Mouse (Mus musculus) embryonic stem cell, embryonic (primary cell): ENCODE data around the gene Bcar3.

Experiments
- CTCF ChIA-PET, 4 experiments: fragments of 300-600 bp in 2 of 4; fragments of 350-600 bp in 2 of 4; sonication (Branson Sonifier 250); formaldehyde crosslinking; loops; one replicate each; lab custom pipeline; 2022; ENCODE audit warnings: inconsistent platforms in 2 of 4; lab: Charles Lee
- POLR2A ChIA-PET, 4 experiments: fragments of 300-600 bp in 2 of 4; fragments of 350-600 bp in 2 of 4; sonication (Branson Sonifier 250); formaldehyde crosslinking; loops; one replicate each; lab custom pipeline; 2022; ENCODE audit warnings: antibody characterized with exemption in 4 of 4, inconsistent platforms in 1 of 4; lab: Charles Lee

Bcar3 gene

DNA sequence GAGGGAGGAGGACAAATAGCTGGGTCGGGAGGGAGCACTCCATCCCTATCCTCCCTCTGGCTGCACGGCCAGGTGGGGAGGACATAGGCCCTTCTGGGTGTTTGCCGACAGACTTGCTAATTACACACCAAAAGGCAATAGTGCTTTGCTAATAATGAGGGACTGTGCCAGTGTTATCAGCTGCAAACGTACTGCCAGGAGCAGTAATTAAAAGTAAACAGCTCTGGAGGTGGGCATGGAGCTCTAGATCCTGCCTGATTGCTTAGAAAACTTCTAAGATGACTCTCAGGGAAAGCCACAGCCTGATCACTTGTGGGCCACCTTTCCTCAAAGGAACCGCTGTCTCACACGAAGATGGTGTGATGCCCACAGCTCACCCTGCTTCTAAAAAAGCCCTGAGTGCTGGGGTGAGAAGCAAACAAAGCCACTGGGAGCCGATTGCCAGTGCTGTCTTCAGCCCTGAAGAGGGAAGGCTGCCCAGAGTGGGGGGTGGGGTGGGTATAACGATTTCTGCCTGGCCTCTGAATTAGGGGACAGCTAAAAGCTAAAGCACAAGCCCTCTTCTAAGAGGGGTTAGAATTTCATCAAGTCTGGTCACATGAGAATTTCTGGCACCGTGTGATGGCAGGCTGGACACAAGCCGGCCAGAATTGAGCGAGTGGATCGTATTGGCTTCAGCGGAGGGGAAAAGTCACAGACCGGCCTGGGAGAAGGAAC, 189.3 kb downstream of the Bcar3 start:
- ChIA-PET POLR2A (interaction anchor here in 2 of 4 experiments (0.7 to 7.3 kb wide), 8 partner anchors 9 to 206 kb away, joined by 3 to 93 read pairs (median 4); no protein-coding TSS in a partner anchor), CTCF (interaction anchor here in 1 of 4 experiments (1.4 kb wide), 1 partner anchor 17 kb away, joined by 3 read pairs; no protein-coding TSS in a partner anchor)

DNA sequence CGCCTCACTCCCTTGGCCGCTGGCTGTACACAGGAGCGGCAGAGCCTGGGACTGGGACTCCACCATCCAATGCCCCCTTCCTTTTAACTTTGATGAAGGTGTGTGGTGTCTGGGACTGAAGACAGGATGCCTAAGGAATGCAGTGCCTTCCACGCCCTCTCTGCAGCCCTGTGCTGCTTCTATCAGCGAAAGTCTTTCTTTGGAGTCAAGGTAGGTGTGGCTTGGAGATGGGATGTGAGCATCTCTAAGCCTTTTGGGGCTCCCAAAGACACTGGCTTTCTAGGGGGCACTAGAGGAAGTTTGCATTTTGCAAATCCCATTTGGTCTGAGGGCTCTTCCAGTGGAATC, 189.8 kb downstream of the Bcar3 start:
- CTCF ChIA-PET = no interaction called here
- POLR2A ChIA-PET = interaction anchor here in 2 of 4 experiments (0.7 to 7.3 kb wide), 3 partner anchors 10 to 12 kb away, joined by 3 to 93 read pairs (median 3); no protein-coding TSS in a partner anchor

DNA sequence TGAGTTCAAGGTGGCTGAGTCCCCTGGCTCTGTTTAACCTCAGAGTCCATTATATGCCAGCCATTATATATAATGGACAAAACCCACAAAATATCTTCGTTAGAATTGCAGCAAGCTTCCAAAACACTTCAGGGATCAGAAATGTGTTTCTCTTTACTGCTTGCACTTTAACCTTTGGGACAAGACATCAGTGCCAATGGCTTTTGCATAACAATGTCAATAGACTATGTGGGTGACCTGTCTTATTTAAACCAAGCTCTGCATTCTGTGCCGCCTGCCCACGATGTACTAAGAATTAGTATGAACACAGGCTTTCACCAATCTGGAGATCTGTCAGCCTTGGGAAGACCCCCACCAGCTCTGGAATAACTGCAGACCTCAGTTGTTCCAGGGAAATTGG, 190.4 kb downstream of the Bcar3 start:
- ChIA-PET POLR2A (interaction anchor here in 2 of 4 experiments (0.7 to 7.3 kb wide), 4 partner anchors 10 to 49 kb away, joined by 3 to 93 read pairs (median 4); no protein-coding TSS in a partner anchor), CTCF (interaction anchor here in 2 of 4 experiments (0.6 to 1.0 kb wide), 2 partner anchors 18 to 27 kb away, joined by 3 read pairs; no protein-coding TSS in a partner anchor)

DNA sequence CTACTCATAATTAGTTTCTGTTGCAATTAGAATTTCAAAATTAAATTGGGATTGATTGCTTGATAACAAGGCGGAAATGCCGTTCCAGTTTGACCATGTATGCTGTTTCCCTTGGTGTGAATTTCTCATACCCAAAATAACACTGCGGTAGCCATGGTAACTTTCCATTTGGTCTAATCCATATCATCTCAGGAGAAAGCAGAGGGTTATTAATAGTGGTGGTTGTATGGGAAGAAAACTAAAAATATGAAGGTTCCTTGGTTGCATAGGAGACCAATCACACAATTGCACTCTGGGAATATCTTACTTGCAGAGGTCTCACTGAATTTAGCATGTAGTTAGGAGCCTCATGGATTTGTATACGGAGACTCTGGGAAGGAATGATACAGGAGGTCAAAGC, 191.8 kb downstream of the Bcar3 start:
- ChIA-PET CTCF (interaction anchor here in 1 of 4 experiments (1.0 kb wide), 1 partner anchor 19 kb away, joined by 3 read pairs; no protein-coding TSS in a partner anchor), POLR2A (interaction anchor here in 1 of 4 experiments (1.0 to 6.6 kb wide), 4 partner anchors 14 to 133 kb away, joined by 3 to 54 read pairs (median 8); partner anchors contain the start of gene Fnbp1l)

DNA sequence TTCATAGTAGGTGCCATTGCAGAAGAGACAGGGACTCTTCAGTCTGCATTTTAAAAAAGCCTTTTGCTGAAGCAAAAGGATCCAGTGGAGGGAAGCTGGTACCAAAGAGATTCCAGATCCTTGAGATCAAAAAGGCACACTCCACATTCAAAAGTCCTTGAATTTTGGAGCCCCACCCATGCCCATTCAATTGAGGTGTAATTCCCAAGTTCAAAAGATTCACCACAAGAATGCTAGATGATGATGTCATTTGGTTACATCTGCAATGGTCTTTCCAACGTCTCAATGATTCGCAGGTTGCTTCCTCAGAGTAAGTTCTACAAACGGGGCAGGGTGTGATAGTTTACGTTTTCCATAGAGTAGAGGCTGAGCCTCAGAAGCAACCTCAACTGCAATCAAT, 192.3 kb downstream of the Bcar3 start:
- ChIA-PET POLR2A (interaction anchor here in 1 of 4 experiments (1.0 to 6.6 kb wide), 5 partner anchors 10 to 133 kb away, joined by 3 to 54 read pairs (median 8); partner anchors contain the start of gene Fnbp1l), CTCF (interaction anchor here in 1 of 4 experiments (1.0 kb wide), 1 partner anchor 20 kb away, joined by 3 read pairs; no protein-coding TSS in a partner anchor)

DNA sequence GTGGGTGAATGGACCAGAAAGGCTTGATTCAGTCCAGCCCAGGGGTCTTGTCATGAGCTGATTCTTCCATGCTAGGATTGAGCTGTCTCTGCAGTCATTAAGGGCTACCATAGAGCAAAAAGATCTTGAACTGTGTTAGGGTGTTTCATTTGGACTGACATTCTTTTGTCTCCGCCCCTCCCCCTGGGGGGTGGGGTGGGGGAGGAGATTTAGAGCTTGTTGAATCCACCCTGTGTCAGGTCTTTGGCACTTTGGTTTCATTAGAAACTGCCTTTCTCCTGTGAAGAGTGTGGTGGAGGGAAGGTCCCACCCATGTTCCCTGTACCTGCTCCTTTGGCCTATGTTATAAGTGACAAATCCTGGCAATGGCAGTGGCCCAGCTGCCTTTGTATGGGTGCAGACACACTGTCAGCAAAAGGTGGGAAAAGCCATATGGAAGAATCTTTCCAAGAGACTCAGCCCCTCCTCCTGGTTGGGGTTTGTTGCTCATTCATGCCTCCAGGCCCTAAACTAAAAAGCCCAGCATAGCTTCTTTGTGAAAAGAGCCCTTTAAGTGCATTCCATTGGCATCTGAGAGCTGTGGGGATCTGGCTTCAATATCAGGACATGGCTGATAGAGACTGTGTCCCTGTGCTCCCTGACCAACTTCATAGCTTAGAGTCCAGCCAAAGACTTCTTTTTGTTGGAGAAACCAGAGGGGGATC, 194.3 kb downstream of the Bcar3 start:
- POLR2A ChIA-PET = interaction anchor here (0.5 to 6.6 kb wide), 27 partner anchors 9 to 912 kb away, joined by 3 to 54 read pairs (median 4); partner anchors contain the start of gene Bcar3 (in 1 of the 4)
- CTCF ChIA-PET = interaction anchor here in 2 of 4 experiments (0.5 to 1.7 kb wide), 8 partner anchors 10 to 150 kb away, joined by 3 to 5 read pairs (median 3); no protein-coding TSS in a partner anchor

DNA sequence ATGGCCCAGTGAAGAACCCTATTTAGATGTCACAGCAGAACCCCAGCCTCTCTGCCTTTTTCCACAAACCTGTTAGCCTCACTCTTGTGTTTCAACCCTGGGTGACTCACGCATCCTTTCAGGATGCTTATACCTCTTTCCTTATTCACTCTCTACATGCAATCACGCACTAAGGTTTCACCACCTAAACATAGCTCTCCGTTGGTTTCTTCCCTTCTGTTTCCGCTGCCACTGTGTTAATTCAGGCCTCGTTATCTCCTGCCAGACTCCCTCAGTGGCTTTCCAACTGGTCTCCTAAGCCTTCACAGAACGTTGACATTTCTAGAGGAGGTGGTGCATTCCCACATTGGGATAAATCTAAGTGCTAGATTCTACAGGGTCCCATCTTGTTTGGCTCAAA, 196.6 kb downstream of the Bcar3 start:
- CTCF ChIA-PET = no interaction called here
- POLR2A ChIA-PET = interaction anchor here (0.5 to 13.1 kb wide), 10 partner anchors 9 to 243 kb away, joined by 3 to 93 read pairs (median 4); no protein-coding TSS in a partner anchor

DNA sequence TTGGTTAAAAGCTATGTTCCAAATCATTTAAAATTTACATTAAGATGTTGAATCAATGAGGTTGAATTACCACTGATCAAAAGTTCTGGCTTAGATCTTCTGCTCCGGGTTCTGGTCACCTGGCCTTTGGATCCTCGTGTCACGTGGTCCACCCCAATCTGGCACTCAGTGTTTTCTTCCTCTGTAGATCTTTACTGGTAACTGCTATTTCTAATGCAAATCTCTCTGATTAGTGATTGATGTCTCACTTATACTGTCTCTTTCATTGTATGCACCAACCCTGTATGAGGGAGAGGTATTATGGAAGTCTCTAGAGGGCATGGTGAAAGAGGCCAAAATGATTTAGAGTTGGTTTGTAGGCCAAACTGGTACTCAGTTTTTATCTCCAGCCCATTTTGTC, 198.1 kb downstream of the Bcar3 start:
- POLR2A ChIA-PET = interaction anchor here in 1 of 4 experiments (0.7 to 13.1 kb wide), 8 partner anchors 8 to 85 kb away, joined by 3 to 93 read pairs (median 4); no protein-coding TSS in a partner anchor

DNA sequence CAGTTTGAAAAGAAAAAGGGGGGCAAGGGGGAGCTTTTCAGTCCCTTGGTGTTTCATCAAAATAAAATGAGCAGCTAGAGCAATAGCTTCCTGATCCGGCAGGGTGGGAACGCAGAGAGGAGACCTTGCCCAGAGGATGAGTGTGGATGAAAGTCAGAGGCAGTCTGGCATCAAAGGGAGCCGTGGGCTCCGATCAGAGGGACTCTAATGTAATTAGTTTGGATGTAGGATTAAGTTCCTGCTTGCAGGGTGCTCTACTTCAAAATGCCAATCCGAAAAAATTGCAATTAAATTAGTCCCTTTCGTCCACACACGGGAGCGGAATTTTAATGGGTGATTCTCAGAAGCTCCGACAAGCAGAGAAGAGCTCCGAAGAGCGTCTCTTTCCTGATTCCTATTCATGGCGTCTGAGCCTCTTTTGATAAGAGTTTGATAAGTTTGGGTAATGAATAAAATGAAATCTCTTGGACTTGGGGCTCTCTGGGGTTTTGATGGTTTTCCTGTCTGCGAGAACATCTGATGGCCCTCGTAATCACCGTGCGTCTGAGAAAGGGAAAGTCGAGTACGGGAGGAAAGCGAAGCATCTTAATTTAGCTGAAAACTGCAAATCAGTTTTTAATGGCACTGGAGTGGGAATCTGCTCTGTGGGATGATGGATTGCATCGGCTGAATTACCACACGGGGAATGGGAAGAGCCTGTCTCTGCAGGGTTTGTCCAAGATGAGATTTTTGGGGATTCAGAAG, 199.1 kb downstream of the Bcar3 start:
- CTCF ChIA-PET = interaction anchor here in 1 of 4 experiments (0.9 kb wide), 1 partner anchor 26 kb away, joined by 3 read pairs; no protein-coding TSS in a partner anchor
- POLR2A ChIA-PET = interaction anchor here in 3 of 4 experiments (0.6 to 13.1 kb wide), 10 partner anchors 9 to 89 kb away, joined by 3 to 93 read pairs (median 4); no protein-coding TSS in a partner anchor

More for the DNA sequence above, 198.1 kb downstream of the Bcar3 start:
- CTCF ChIA-PET = no interaction called here

DNA sequence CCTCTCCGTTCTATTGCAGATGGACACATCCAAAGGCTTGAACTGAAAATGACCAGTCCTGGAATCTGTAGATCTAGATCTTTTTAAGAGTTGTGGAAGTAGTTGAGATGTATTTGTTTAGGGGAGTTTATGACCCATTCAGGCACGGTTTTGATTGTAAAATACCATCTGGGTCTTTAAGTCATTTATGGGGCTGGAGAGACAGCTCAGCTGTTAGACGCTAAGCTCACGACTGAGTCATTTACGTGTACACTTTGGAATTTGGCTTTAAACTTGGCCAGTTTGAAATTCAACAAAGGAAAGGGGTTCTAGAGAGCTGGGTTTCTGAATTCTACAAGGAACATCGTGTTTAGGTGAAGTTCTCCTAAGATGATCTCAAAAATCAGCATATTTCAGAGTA, 200.8 kb downstream of the Bcar3 start:
- POLR2A ChIA-PET = interaction anchor here in 1 of 4 experiments (0.7 to 13.1 kb wide), 10 partner anchors 10 to 199 kb away, joined by 3 to 93 read pairs (median 4); no protein-coding TSS in a partner anchor

DNA sequence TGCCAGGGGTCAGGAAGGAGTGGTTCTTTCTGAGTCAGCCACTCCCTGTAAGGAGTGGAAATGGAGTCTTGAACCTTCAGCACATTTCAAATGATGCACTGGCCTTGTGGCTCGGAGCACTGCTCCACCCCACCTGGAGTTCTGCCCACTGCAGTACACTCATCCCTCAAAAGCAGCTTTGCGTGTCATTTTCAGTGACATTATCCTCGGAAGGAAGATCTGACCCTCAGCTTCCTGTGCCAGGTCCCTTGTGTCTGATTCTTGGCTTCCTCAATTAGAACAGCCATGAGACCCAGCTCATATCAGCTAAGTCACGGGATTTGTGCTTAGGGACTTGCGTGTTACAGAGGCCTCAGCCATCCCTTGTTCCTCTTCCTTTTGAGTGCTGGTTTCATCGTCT, 203.9 kb downstream of the Bcar3 start:
- POLR2A ChIA-PET = interaction anchor here in 3 of 4 experiments (0.8 to 13.1 kb wide), 12 partner anchors 9 to 121 kb away, joined by 3 to 93 read pairs (median 3); partner anchors contain the start of gene Fnbp1l (in 1 of the 3)
- CTCF ChIA-PET = no interaction called here

More for the DNA sequence above, 200.8 kb downstream of the Bcar3 start:
- CTCF ChIA-PET = interaction anchor here in 3 of 4 experiments (0.7 to 1.3 kb wide), 4 partner anchors 15 to 29 kb away, joined by 3 to 4 read pairs (median 4); no protein-coding TSS in a partner anchor

DNA sequence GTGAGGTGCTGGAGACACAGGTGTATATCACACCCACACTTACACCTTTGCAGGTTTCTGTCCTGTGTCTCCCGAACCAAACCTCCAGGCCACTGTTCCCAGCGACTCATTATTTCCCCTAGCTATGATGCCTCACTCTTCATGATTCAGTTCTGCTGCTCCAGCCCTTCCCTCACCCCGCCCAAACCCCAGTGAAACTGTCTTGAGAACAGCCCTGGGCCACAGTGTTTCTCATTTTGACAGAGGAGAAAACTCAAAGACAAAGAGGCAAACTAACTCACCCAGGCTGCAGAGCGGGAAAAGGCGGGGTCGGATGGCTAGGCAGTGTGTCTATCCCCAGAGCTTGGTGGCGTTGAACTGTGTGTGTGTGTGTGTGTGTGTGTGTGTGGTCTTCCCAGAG, 204.6 kb downstream of the Bcar3 start:
- ChIA-PET CTCF (interaction anchor here in 1 of 4 experiments (1.0 kb wide), 1 partner anchor 11 kb away, joined by 3 read pairs; no protein-coding TSS in a partner anchor), POLR2A (interaction anchor here in 3 of 4 experiments (0.7 to 13.1 kb wide), 11 partner anchors 10 to 556 kb away, joined by 3 to 93 read pairs (median 3); no protein-coding TSS in a partner anchor)

DNA sequence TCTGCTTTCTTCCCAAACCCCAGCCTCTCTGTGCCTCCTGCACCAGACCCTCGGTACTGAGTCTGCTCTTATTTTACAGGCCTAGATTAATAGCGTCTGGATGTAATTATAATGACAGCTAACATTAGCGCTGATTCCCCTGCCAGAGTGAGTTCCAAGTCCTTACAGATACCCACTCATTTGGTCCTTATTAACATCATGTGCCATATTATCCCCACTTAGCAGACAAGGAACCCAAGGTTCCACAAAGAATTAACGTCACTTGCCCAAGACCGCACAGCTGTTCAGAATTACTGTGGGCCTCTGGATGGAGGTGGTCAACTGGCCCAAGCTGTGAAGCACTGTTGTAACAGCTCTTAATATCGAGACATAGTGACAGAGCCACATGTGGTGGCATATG, 205.7 kb downstream of the Bcar3 start:
- POLR2A ChIA-PET = interaction anchor here in 2 of 4 experiments (0.8 to 13.1 kb wide), 9 partner anchors 10 to 190 kb away, joined by 3 to 93 read pairs (median 4); no protein-coding TSS in a partner anchor
- CTCF ChIA-PET = interaction anchor here in 1 of 4 experiments (2.0 kb wide), 1 partner anchor 12 kb away, joined by 5 read pairs; no protein-coding TSS in a partner anchor

DNA sequence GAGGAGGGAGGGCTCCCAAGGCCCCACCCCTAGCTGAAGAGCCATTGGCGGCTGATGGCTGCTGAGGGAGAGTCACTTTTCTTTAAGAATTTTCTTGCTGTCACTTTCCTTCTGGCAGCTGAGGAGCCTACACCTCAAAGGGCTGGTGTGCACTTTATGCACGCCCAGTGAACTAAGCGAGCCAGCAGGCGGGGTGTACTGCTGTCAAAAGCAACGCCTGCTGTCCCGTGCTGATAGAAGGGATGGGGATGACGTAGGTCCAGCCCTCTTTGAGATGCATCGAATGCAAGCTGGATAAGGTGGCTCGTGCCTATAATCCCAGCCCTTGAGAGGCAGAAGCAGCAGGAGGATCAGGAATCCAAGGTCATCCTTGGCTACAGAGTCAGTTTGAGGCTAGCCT, 207.0 kb downstream of the Bcar3 start:
- POLR2A ChIA-PET = interaction anchor here in 2 of 4 experiments (0.7 to 13.1 kb wide), 11 partner anchors 9 to 121 kb away, joined by 3 to 93 read pairs (median 3); no protein-coding TSS in a partner anchor
- CTCF ChIA-PET = interaction anchor here in 2 of 4 experiments (0.7 to 2.0 kb wide), 2 partner anchors 13 to 33 kb away, joined by 4 to 5 read pairs; no protein-coding TSS in a partner anchor

DNA sequence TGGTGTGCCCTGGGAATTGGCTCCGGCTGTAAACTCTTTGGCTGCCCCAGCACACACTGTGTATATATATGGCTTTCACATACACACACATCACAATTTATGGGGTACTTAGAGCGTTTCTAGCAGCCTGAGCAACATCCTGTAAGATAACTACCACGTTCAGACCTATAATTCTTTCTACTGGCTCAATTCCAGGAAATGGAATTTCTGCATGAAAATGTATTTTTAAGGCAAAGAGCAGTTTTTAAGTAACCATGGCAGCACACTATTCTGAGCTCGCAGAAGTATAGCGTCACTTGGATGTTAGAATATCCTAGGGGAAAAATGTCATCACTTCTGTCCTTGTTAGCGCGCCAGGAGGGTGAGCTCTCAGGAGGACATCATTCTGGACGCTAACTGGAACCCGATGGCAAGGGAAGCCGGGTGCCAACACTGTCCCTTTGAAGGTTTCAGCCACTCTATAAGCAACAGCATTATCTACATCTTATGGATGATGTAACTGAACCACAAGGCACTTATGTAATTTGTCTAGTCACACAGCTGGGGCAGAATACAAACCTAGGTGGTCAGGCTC, 212.5 kb downstream of the Bcar3 start:
- ChIA-PET CTCF (no interaction called here), POLR2A (interaction anchor here in 1 of 4 experiments (0.7 to 0.9 kb wide), 2 partner anchors 8 to 230 kb away, joined by 3 read pairs; no protein-coding TSS in a partner anchor)

DNA sequence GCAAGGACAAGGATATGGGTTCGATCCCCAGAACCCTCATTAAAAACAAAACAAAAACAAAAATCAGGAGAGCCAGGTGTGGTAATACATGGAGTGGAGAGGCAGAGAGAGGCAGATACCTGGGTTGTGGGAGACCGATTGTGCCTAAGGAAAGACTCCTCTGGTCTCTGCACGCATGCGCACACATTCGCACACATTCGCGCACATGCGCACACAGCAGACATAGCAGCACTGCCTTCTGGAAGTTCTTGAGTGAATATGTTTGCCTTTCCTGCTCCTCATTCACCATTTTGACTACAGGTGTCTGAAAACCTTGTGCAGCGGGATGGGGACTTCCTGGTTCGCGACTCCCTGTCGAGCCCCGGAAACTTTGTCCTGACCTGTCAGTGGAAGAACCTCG, 213.9 kb downstream of the Bcar3 start:
- ChIA-PET CTCF (no interaction called here), POLR2A (interaction anchor here in 1 of 4 experiments (0.7 to 1.3 kb wide), 2 partner anchors 10 kb away, joined by 3 read pairs; no protein-coding TSS in a partner anchor)
